Mouse (Mus musculus) heart, embryonic 12.5 days (tissue): ENCODE measurements around the gene Kcnc4. TPM values are rescaled to one million over a fixed set of nuclear protein-coding genes. Genes with fewer than 3 reads are reported as not detected.
A peak's percentile ranks its signal among the peaks of the same experiment; 100 is the strongest.

Experiments used
- ATAC-seq: fragments of 200-750 bp; cut with Nextera tagmentation; 2 replicates; pipeline ENCODE4 v1.8.0; 2017; ENCODE audit warnings: moderate TSS enrichment, moderate library complexity; ENCODE audit not compliant: insufficient number of reproducible peaks, low FRiP score
- H3K27ac ChIP-seq: fragments of 300-500 bp; sonication (generic); 2 replicates; pipeline ENCODE4 v1.5.1; 2016; ENCODE audit warnings: mild to moderate bottlenecking, moderate library complexity; ENCODE audit not compliant: poor library complexity, severe bottlenecking
- H3K27me3 ChIP-seq: fragments of 300-500 bp; sonication (generic); replicated peaks from 2 replicates; pipeline ENCODE4 v1.6.1; 2016; ENCODE audit warnings: mild to moderate bottlenecking, moderate library complexity
- H3K36me3 ChIP-seq: fragments of 300-500 bp; sonication (generic); 2 replicates; pipeline ENCODE4 v1.6.1; 2016; ENCODE audit warnings: mild to moderate bottlenecking, moderate library complexity
- H3K4me1 ChIP-seq: fragments of 300-500 bp; sonication (generic); replicated peaks from 2 replicates; pipeline ENCODE4 v1.6.1; 2016; ENCODE audit warnings: mild to moderate bottlenecking
- H3K4me2 ChIP-seq: fragments of 300-500 bp; sonication (generic); 2 replicates; pipeline ENCODE4 v1.6.1; 2016; ENCODE audit warnings: mild to moderate bottlenecking, moderate library complexity
- H3K4me3 ChIP-seq: fragments of 300-500 bp; sonication (generic); 2 replicates; pipeline ENCODE4 v1.5.1; 2016; ENCODE audit warnings: mild to moderate bottlenecking
- H3K9ac ChIP-seq: fragments of 300-500 bp; sonication (generic); 2 replicates; pipeline ENCODE4 v1.6.1; 2016; ENCODE audit warnings: mild to moderate bottlenecking, moderate library complexity
- H3K9me3 ChIP-seq: fragments of 300-500 bp; sonication (generic); replicated peaks from 2 replicates; pipeline ENCODE4 v1.6.1; 2016; ENCODE audit warnings: mild to moderate bottlenecking, moderate library complexity
- WGBS: fragments of 180-500 bp; shearing (Covaris S2); methylation state at CpG from one replicate; pipeline ENCODE4 v1.1.7; 2016; 5-methylcytosine and 5-hydroxymethylcytosine counted together
- polyA plus RNA-seq: library from polyadenylated mRNA; unstranded; fragments of >200 nt; fragmentation: Nextera tagmentation; extraction: Ambion mirVana; gene quantifications from 2 replicates; pipeline ENCODE4 v1.2.1, GENCODE M21; 2016

Kcnc4 gene
- polyA plus RNA-seq, 1 experiment from 2014 or later, result 0.15 TPM

DNA sequence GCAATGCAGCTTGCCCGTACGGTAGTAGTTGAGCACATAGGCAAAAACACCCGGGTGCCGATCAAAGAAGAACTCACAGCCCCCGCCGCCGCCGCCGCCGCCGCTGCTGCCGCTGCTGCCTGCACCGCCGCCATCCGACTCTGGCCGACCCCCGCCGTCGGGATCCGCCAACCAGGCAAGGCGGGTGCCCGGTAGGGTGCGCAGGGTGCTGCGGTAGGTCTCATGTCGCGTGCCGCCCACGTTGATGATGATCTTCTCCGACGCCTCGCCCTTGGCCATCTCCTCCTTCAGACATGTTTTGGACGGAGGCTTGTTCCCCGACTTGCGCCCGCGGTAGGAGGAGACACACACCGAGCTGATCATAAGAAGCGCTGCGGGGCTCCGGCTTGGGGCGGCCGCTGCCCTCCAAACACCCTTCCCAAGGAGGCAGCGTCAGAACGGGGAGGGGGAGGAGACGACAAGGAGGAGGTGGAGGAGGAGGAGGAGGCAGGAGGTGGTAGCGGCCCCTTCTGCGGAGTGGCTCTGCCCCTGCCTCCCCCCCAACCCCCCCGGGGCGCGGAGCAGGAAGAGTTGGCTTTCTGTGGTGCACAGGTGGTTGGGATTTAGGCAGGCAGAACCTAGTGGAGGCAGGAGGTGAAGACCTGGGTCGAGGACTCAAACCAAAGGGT, 690 bp downstream of the Kcnc4 start:
- Histone ChIP-seq H3K4me2 (peak overlapping the region; percentile 98), H3K4me3 (peak overlapping the region; percentile 60), H3K9me3 (no peaks in the 10 kb centered on the region), H3K27me3 (peaks cover 99% of the 10 kb centered on the region), H3K27ac (no peak overlapping the region), H3K9ac (peak overlapping the region; percentile 49; the same call in 1 of the 2 replicates), H3K4me1 (peaks cover 20% of the 10 kb centered on the region), H3K36me3 (no peaks in the 10 kb centered on the region)
- WGBS, result under 1% methylated on average over 51 of the region's 51 CpGs
- no peak for ATAC-seq

DNA sequence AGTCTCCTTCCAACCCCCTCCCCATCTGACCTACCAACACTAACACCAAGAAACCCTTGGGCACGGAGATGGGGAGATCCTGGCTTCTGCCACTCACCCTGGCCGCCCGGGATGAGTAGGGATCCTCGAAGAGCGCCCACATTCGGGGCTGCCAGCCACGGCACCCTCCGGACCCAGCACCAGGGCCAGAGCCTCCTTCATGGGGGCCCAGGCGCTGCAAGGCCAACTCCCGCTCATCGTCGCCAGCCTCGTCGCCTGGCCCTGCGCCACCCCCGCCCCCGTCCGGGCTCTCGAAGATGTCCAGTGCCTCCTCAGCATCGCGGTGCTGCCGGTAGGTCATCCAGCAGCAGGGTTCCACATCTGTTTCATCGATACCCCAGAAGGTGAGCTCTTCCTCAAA, 1.2 kb downstream of the Kcnc4 start:
- H3K4me1 ChIP-seq, result peaks cover 20% of the 10 kb centered on the region
- WGBS, result 4% methylated on average over 23 of the region's 23 CpGs
- H3K27ac ChIP-seq, result no peak overlapping the region
- 0 out of 2 replicates have a peak overlapping the region, but pooled peaks have one; percentile 49 for H3K9ac ChIP-seq
- ATAC-seq, result no peak
- H3K4me2 ChIP-seq, result peak overlapping the region; percentile 98
- H3K4me3 ChIP-seq, result peak overlapping the region; percentile 60
- H3K9me3 ChIP-seq, result no peaks in the 10 kb centered on the region
- no peaks in the 10 kb centered on the region for H3K36me3 ChIP-seq
- H3K27me3 ChIP-seq, result peaks cover 98% of the 10 kb centered on the region

GRCm38 (mm10) chr3:107454280-107454679, 5.1 kb downstream of the Kcnc4 start:
- H3K9me3 ChIP-seq, result no peaks in the 10 kb centered on the region
- H3K27ac ChIP-seq, result no peak overlapping the region
- H3K4me3 ChIP-seq, result no peak overlapping the region
- ATAC-seq, result no peak
- H3K4me1 ChIP-seq, result peaks cover 8% of the 10 kb centered on the region
- H3K9ac ChIP-seq, result no peak overlapping the region
- H3K4me2 ChIP-seq, result no peak overlapping the region
- 73% methylated on average over 4 of the region's 4 CpGs for WGBS
- peaks cover 65% of the 10 kb centered on the region for H3K27me3 ChIP-seq
- no peaks in the 10 kb centered on the region for H3K36me3 ChIP-seq

DNA sequence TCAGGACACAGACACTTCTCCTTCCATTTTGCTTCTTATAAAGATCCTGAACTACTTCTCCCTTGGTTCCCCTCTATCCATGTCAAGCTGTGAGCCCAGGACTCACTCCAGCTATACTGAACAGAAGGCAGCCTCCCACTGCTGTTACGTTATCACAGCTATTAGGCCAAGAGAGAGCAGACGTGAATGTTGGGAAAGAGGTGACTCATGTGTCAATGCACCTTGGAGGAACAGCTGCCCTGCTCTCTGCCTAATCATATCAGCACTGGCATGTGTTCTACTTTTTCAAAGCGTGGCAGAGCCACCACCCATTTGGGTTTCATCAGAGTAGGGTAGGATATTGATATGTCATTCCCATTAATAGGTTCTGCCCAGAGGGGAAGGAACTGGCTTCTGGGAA, 12.5 kb downstream of the Kcnc4 start:
- 29% methylated on average over 3 of the region's 3 CpGs for WGBS
- Histone ChIP-seq H3K27me3 (peaks cover 31% of the 10 kb centered on the region), H3K4me1 (no peaks in the 10 kb centered on the region), H3K36me3 (no peaks in the 10 kb centered on the region), H3K4me2 (no peak overlapping the region), H3K27ac (no peak overlapping the region), H3K9ac (no peak overlapping the region), H3K4me3 (no peak overlapping the region), H3K9me3 (no peaks in the 10 kb centered on the region)
- ATAC-seq, result no peak

DNA sequence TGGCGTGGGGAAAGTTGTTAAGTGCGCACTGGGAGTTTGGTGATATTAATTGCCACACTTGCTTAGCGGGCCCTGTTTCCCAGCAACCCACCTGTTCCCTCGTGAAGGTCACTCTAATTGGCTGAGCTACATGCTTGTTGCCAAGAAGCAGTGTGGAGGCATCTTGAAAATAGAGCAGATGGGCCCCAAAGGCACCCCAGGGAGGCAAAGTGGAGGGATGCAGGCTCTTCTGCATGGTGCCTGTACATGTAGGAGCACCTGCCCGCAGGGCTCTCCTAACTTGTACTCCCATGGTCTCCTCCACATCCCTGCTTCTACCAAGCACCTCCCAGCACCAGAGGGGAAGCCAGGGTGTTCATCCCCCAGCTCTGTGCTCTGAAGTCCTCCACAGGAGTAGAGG, 15.5 kb downstream of the Kcnc4 start:
- Histone ChIP-seq H3K4me1 (no peaks in the 10 kb centered on the region), H3K27ac (no peak overlapping the region), H3K4me3 (no peak overlapping the region), H3K9ac (no peak overlapping the region), H3K36me3 (no peaks in the 10 kb centered on the region), H3K9me3 (peaks cover 3% of the 10 kb centered on the region; the same call in 1 of the 2 replicates), H3K27me3 (peaks cover 36% of the 10 kb centered on the region), H3K4me2 (no peak overlapping the region)
- ATAC-seq, result no peak
- 83% methylated on average over 5 of the region's 5 CpGs for WGBS

GRCm38 (mm10) chr3:107442191-107442590, 17.2 kb downstream of the Kcnc4 start:
- no peak overlapping the region for H3K27ac ChIP-seq
- H3K27me3 ChIP-seq, result peaks cover 36% of the 10 kb centered on the region
- no peak overlapping the region for H3K9ac ChIP-seq
- no peaks in the 10 kb centered on the region for H3K36me3 ChIP-seq
- ATAC-seq, result no peak
- H3K4me3 ChIP-seq, result no peak overlapping the region
- peaks cover 3% of the 10 kb centered on the region; the same call in 1 of the 2 replicates for H3K9me3 ChIP-seq
- no peaks in the 10 kb centered on the region for H3K4me1 ChIP-seq
- WGBS, result 81% methylated on average over 11 of the region's 11 CpGs
- H3K4me2 ChIP-seq, result no peak overlapping the region

DNA sequence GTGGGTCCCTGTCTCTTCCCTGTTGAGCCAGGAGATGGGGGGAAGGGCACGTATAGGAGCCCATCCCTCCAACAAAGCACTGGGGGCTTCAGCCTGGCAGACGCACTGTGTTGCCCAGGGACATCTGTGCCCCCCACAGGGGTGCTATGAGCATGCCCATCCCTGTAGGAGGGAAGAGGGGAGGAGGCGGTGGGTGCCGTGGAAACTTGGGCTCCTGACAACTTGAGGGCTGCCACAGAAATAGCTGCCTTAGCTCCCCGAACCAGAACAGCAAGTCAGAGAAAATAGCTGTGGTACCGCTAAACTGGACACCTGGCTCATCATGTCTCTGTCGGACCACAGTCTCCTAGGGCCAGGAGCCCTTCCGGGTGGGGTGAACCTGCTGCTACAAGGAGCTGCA, 18.0 kb downstream of the Kcnc4 start:
- 73% methylated on average over 8 of the region's 8 CpGs for whole genome bisulfite sequencing

DNA sequence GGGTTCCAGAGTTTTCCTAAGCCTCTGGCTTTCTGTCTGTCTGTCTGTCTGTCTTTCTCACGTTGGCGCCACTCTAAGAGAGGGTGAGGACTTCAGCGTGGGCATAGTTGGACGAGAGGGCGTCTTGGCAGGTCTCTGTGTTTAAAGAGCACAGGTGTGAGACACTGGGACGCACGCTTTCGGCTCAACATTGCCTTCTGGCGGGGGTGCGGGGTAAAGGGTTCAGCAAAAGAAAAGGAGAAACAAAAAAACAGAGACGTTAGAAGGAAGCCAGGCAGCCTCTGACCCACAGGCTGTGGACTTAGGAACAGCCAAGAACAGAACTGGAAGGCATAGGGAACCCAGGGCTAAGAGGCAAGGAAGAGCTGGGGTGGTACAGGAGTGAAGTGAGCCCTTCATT, 20.1 kb downstream of the Kcnc4 start:
- 81% methylated on average over 11 of the region's 11 CpGs for WGBS
- no peak overlapping the region for H3K4me2 ChIP-seq
- H3K27ac ChIP-seq, result no peak overlapping the region
- no peaks in the 10 kb centered on the region for H3K4me1 ChIP-seq
- H3K4me3 ChIP-seq, result no peak overlapping the region
- peaks cover 25% of the 10 kb centered on the region for H3K27me3 ChIP-seq
- no peaks in the 10 kb centered on the region for H3K36me3 ChIP-seq
- H3K9ac ChIP-seq, result no peak overlapping the region
- peaks cover 3% of the 10 kb centered on the region; the same call in 1 of the 2 replicates for H3K9me3 ChIP-seq
- no peak for ATAC-seq

More for the DNA sequence above, 18.0 kb downstream of the Kcnc4 start:
- H3K9me3 ChIP-seq, result peaks cover 3% of the 10 kb centered on the region; the same call in 1 of the 2 replicates
- H3K36me3 ChIP-seq, result no peaks in the 10 kb centered on the region
- H3K4me3 ChIP-seq, result no peak overlapping the region
- H3K4me2 ChIP-seq, result no peak overlapping the region
- H3K27me3 ChIP-seq, result peaks cover 36% of the 10 kb centered on the region
- no peak for ATAC-seq
- H3K27ac ChIP-seq, result no peak overlapping the region
- H3K9ac ChIP-seq, result no peak overlapping the region
- H3K4me1 ChIP-seq, result no peaks in the 10 kb centered on the region

DNA sequence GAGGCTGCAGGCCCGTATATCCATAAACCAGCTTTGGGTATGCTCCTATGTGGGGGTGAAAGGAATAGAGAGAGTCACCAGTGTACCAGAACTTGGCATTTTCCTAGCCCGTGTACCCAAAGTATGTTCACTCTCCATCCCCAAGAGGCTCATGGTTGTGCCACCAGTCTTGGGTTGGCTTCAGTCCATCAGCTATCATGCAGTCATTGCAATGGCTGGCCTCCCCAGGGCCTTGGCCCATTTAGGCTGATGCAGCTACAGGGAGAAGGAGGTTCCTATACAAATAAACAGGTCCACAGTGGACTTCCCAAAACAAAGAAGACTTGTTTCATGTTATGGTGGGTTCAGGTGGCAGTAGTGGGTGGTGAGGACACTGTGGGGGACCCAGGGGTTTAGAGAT, 21.7 kb downstream of the Kcnc4 start:
- Histone ChIP-seq H3K27ac (no peak overlapping the region), H3K4me3 (no peak overlapping the region), H3K4me2 (no peak overlapping the region), H3K9ac (no peak overlapping the region), H3K9me3 (peaks cover 3% of the 10 kb centered on the region; the same call in 1 of the 2 replicates), H3K36me3 (no peaks in the 10 kb centered on the region), H3K27me3 (peaks cover 10% of the 10 kb centered on the region), H3K4me1 (no peaks in the 10 kb centered on the region)
- WGBS, result 81% methylated on average over 2 of the region's 2 CpGs
- ATAC-seq, result no peak

DNA sequence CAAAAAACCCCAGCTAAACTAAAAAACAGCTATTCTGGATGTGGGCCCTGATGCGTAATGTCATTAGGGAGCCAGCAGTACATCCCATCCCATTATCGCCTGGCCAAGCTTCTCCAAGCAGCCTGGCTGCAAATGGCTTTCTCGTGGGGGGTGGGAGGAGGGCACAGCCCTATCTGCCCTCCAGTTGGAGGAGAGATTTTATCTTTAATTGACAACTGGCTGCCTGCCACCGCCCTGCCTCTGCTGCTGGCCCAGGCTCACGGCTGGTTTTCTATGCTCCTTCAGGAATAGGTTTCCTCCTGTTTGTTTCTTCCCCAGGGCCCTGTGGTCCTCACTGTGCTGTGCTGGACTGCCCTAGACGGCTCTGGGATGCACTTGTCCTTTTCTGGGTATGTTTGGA, 22.9 kb downstream of the Kcnc4 start:
- H3K9ac ChIP-seq, result no peak overlapping the region
- 0 out of 2 replicates have a peak, but pooled peaks cover under 1% of the 10 kb centered on the region for H3K4me1 ChIP-seq
- no peak for ATAC-seq
- H3K27ac ChIP-seq, result no peak overlapping the region
- no peaks in the 10 kb centered on the region for H3K36me3 ChIP-seq
- no peak overlapping the region for H3K4me2 ChIP-seq
- 40% methylated on average over 6 of the region's 6 CpGs for WGBS
- H3K4me3 ChIP-seq, result no peak overlapping the region
- H3K27me3 ChIP-seq, result peaks cover 4% of the 10 kb centered on the region; the same call in 1 of the 2 replicates
- peaks cover 3% of the 10 kb centered on the region; the same call in 1 of the 2 replicates for H3K9me3 ChIP-seq

- no peak overlapping the region for H3K9ac ChIP-seq
- ATAC-seq, result no peak
Observed at GRCm38 (mm10) chr3:107433614-107434013, 25.7 kb downstream of the Kcnc4 start.

More at GRCm38 (mm10) chr3:107433614-107434013, 25.7 kb downstream of the Kcnc4 start:
- H3K36me3 ChIP-seq, result no peaks in the 10 kb centered on the region
- 0 out of 2 replicates have a peak, but pooled peaks cover 4% of the 10 kb centered on the region for H3K4me1 ChIP-seq
- H3K4me2 ChIP-seq, result no peak overlapping the region
- H3K9me3 ChIP-seq, result no peaks in the 10 kb centered on the region
- no peak overlapping the region for H3K27ac ChIP-seq
- WGBS, result 51% methylated on average over 9 of the region's 9 CpGs
- H3K27me3 ChIP-seq, result peaks cover 11% of the 10 kb centered on the region; the same call in 1 of the 2 replicates
- no peak overlapping the region for H3K4me3 ChIP-seq
